Mouse (Mus musculus): ENCODE results near the gene Camta1. TPM values are rescaled to one million over a fixed set of nuclear protein-coding genes. Genes with fewer than 3 reads are reported as not detected.
A peak's percentile ranks its signal among the peaks of the same experiment; 100 is the strongest.

Gene Camta1
- total RNA-seq, 2 experiments from 2014 or later: 193 to 222 TPM

DNA sequence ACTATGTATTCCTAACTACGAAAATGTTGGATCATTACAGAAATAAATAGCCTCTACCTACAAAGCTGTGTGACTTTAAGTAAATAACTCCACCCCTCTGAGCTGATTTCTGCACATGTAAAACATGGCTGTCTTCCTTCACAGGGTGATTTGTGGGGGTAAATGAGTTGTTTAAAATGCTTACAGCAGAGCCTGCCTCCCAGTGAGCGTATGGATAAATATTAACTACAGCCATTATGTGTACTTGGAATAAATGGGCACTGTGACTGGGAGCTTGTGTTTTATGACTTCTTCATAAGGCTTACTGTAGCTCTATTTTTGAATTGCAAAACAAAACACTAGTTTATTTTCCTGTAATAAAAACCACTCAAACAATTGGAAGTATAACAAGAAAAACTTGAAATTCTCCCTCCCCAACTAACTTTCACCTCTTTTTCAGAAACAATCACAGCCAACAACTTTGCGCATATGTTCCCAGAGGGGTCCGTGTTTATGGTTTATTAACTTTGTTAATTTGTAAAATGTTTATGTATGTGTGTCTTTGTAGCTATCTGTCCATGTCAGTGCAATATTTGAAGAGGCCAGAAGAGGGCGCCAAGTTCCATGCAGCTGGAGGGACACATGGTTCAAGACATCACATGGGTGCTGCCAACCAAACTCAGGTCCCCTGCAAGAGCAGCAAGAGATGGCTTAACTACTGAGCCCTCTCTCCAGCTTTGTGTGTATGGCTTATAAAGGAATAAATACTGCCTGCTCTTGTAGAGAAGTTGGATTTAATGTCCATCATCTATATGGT is 363.0 kb downstream of the Camta1 start:
- DNase-seq (ENCODE audit: low spot score in 2 of 2): no peak
- intact Hi-C loops (cut with DNase I): no loop called here

DNA sequence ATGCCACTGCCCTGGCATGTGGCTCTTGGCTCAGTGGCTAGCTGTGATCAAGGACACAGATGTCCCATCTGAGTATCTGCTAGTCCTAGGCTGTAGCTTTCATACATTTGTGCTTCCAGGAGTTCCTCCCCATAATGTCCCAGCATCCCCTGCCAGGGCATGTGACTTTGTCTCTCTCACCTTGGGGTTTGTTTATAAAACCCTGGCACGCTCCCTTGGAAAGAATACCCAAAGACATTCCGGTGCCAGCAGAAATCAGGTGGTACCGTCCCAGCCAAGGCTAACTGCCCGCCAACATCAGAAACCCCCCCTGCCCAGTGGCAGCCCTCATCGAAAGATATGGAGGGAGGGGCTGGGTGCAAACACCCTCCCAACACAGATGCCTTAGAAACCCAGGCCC is 365.1 kb downstream of the Camta1 start:
- intact Hi-C loops (cut with DNase I): no loop called here
- DNase-seq (ENCODE audit: low spot score in 2 of 2): no peak

DNA sequence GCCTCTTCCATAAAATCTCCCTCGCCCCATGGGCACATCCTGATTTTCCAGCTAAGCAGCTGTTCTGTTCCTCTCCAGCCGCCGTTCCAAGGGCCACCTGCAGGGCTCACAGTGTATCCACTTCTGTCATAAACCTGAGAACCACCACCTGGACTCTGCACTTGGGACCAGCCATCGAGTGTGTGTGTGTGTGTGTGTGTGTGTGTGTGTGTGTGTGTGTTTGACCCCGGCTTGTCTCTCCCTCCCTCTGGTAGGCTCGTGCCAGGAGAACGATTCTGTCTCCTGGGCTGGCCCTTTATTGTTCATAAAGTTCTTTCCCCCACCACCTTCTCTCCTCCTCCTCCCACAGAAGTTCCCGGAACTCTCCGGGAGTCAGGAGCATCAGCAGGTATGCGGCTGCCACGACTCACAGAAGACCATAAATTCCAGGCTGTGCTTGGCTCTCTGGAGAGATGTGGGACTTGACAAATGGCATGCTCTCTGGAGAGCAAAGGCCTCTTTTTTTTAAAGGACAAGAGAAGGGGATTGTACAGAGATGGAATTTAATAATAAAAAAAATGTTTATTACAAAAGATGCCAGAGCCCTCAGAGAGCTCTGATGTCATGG is 366.3 kb downstream of the Camta1 start:
- intact Hi-C loops (cut with DNase I): no loop called here
- no peak for DNase-seq (ENCODE audit: low spot score in 2 of 2)

DNA sequence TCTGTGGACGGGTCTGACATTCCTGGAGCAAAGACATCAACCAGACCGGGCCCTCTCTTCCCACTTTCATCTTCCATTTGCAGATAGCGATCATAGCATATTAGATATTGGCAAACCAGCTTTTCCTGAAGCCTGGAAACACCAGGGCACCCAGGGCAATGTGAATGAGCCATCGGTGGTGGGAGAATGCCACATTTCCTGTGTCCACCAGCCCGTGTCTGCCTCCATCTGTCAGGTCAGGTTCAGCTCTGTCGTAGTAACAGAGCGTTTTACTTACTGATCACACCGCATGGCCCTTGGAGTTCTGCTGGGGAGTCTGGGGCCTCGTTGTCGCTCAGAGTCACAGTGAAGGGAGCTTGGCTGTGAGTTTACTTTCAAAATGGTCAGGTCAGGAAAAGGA is 368.9 kb downstream of the Camta1 start:
- no peak for DNase-seq (ENCODE audit: low spot score in 2 of 2)
- intact Hi-C loops (cut with DNase I): no loop called here

DNA sequence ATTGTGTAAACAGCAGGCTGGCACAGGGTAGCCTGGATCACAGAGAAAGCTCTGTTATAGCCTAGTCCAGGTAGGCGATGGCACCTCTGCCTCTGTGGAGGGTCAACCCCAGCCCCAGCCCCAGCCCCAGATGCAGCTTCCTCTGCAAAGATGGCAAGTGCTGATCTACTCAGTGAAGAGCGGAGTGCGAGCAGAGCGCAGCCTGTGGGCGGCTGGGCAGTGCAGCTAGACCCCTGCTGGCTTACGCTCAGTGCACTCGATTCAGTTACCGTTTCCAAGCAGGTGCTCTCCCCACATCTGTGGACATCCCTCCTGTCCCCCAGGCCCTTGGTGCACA is 377.7 kb downstream of the Camta1 start:
- intact Hi-C loops (cut with DNase I): loop anchor here (5.0 kb wide), 2 partner anchors 128 to 368 kb away; no protein-coding TSS in a partner anchor
- no peak for DNase-seq (ENCODE audit: low spot score in 2 of 2)

DNA sequence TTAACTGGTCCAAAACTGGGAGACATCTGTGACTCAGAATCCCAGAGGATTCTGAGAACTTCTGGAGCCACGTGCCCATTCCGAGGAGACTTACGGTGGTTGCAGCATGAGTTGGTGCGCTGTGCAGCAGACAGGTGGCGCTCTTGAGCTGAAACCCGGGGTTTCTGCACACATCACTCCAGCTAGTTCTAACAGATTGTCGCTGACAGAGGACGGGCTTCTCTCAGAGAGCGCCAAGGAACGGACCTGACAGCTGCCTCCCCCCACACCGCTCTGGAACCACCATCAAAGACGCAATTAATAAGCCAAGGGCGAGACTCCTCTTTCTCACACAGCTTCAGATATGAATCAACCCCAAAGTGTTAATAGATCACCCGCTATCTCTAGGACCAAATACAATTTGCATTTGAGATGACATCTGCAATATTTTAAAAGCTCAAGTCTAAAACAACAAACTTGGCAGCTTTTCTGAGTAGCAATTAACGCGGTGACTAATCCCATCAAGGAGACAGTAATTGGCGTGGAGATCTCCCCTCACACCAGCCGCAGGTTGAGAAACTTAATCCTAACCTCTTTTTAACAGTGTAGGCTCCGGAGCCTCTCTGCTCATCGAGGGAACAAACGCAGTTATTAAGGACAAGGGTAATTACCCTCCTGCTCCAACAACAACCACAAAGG is 378.2 kb downstream of the Camta1 start:
- intact Hi-C loops (cut with DNase I): loop anchor here (5.0 kb wide), 2 partner anchors 129 to 369 kb away; no protein-coding TSS in a partner anchor

DNA sequence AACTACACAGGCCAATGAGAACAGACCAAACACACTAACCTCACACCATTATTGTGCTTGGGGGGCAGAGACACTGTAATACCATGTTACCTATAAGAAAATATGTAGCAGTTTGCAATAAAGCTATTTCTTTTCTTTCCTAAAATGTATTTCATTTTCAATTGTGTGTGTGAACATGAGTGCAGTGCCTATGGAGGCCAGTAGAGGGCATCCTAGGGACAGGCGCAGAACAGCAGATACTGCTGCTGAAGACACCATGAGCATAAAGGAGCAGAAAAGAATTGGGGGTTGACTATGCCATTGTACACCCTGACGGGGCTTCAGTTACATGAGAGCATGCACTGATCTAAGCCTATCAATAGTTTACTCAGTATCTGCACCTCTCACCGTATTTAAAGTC is 380.7 kb downstream of the Camta1 start:
- no peak for DNase-seq (ENCODE audit: low spot score in 2 of 2)
- intact Hi-C loops (cut with DNase I): loop anchor here (5.0 kb wide), 2 partner anchors 131 to 371 kb away; no protein-coding TSS in a partner anchor

More for the DNA sequence above, 378.2 kb downstream of the Camta1 start:
- peak; percentile 74 to 79 for DNase-seq (ENCODE audit: low spot score in 2 of 2)

DNA sequence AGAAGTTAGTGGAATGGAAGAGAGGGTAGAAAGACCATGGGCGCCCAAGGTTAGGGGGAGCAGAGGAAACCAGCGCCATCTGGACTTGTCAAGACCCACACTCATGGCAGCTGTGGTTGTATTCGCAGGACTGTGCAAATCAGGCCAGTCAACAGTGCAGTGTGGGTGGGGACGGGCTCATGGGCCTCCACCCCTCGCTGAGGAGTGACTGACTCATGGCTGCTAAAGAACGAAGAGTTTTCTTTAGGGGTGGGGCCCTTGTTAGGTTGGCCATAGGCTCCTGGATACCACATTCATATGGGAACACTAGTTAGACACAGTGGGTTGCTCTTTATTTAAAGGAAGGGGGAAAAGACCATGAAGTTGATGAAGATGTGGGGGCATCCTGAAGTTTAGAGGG is 383.7 kb downstream of the Camta1 start:
- intact Hi-C loops (cut with DNase I): loop anchor here (10.0 kb wide), 2 partner anchors 143 to 447 kb away; no protein-coding TSS in a partner anchor

DNA sequence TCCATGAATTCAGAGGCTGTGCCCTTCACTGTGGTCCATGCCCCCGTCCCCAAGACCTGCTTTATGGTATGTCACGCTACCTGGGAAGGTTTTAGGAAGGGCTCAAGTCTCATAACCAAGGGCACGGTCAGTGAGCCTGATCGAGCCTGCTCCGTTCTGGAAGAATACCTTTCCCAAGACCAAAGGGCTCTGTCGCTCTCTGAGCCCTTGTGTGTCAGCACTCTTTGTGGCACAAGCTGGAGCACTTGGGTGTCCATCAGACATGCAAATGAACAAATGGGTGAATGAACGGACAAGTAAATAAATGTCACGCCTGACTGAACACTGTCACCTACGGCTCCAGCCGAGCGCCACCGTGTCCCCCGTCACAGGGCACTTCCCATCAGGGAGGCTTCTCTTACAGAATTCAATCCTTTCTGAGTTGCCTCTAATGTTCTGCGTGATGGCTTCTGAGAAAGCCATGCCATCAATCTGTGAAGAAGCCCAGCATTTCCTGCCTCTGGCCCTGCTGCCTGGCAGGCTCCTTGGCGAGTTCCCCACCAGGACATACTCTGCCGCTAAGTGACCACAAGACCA is 386.7 kb downstream of the Camta1 start:
- intact Hi-C loops (cut with DNase I): loop anchor here (10.0 kb wide), 2 partner anchors 140 to 450 kb away; no protein-coding TSS in a partner anchor

More for the DNA sequence above, 383.7 kb downstream of the Camta1 start:
- no peak for DNase-seq (ENCODE audit: low spot score in 2 of 2)

DNA sequence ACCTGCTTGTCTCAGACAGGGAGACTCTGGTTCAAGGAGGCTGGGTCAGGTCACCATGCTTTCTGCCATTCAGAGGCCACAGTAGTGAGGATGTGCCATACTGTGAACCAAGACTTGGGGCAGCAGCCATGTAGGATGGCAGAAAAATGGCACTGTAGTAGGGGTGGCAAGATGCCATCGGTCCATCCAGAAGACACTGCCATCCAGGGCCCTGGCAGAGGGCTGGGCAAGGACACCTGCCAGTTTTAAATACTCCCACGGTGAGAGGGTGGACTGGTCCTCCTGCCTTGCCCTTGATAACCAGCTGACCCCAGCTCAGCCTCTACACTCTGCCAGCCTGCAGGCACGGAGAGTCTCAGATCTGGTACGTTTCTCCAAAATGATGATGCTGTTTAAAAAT is 389.8 kb downstream of the Camta1 start:
- no peak for DNase-seq (ENCODE audit: low spot score in 2 of 2)
- intact Hi-C loops (cut with DNase I): loop anchor here (10.0 kb wide), 2 partner anchors 137 to 453 kb away; no protein-coding TSS in a partner anchor

More for the DNA sequence above, 386.7 kb downstream of the Camta1 start:
- DNase-seq (ENCODE audit: low spot score in 2 of 2): no peak

DNA sequence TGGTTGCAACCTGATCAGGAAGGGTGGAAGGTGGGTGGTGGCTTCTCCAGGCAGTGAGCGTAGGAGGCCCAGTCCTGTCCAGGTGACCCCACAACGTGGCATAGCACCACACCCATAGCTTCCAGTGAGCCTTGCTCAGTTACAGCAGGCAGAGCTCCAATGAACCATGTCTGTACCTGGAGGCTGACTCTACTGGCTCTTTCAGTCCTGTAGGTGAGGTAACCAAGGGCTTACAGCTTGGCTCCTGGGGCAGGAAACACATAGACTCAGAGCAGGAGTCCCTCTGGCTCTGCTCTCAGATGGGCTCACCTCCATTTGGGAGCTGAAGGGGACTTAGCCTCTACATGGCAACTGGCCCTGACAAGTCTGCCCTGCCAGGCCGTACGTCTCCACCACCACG is 393.3 kb downstream of the Camta1 start:
- intact Hi-C loops (cut with DNase I): no loop called here

DNA sequence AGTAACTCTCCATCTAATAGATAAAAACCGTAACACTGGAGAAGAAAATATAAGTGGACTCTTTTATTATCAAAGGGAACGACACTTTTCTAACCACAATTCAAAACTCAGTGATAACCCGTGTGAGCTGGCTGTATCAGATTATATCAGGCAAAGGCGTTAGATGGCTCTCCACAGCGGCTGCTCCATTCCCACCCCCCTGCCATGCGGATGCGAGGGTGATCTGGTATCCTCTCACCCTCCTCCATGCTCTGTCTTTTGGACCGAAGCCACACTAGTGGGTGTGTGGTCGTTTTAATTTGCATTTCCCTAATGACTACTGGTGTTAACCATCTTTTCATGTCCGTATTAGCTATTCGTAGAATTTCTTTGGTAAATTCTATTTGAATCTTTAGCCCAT is 403.0 kb downstream of the Camta1 start:
- intact Hi-C loops (cut with DNase I): no loop called here
- DNase-seq (ENCODE audit: low spot score in 2 of 2): no peak

More for the DNA sequence above, 393.3 kb downstream of the Camta1 start:
- no peak for DNase-seq (ENCODE audit: low spot score in 2 of 2)

DNA sequence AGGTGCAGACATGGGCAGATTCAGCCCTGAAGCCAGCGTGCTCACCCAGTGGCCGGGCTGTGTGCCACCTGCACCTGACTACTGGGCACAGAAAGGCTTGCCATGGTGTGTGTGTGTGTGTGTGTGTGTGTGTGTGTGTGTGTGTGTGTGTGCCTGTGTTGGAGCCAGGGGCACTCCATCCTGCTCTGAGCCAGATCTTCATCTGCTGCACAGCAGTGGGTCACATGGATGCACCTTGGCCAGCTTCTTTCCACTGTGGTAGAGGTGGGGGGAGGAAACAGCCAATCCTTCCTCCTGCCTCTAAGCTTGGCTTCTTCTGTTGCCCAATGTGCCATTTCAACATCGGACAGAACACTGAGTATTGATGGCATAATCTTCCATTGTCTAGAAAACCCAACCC is 407.1 kb downstream of the Camta1 start:
- intact Hi-C loops (cut with DNase I): no loop called here
- no peak for DNase-seq (ENCODE audit: low spot score in 2 of 2)

DNA sequence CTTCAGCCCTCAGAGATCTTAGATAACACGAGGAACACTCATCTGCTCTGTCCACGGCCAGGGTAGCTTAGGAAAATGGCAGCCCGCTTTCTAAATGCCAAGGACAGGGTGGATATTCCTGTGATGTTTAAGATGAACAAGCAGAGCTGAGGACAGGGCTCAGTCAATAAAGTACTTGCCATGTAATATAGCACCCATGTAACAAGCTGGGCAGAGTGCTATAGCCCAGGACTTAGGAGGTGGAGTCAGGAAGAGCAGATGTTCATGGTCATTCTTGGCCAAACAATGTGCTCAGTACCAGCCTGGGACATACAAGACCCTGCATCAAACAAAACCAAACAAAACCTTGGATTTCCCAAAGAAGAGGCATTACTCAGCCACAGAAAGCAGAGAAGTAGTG is 407.6 kb downstream of the Camta1 start:
- intact Hi-C loops (cut with DNase I): no loop called here
- no peak for DNase-seq (ENCODE audit: low spot score in 2 of 2)

DNA sequence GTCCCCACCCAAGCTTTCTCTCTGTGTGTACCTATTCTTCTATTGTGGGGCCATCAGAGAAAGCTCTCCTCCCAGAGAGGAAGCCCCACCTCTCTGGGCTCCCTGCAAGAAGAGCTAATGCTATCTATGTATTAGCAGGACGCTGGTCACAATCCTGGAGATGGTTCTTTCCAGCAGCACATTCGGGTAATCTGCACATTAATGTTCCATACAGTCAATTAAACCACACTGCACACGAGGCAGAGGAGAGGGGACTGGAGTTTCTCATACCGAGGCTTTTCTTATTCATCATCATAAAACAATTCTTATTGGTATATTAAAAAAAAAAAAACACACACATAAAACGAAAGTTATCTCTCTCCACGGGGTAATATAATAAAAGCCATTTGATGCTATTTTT is 409.8 kb downstream of the Camta1 start:
- intact Hi-C loops (cut with DNase I): no loop called here
- no peak for DNase-seq (ENCODE audit: low spot score in 2 of 2)

DNA sequence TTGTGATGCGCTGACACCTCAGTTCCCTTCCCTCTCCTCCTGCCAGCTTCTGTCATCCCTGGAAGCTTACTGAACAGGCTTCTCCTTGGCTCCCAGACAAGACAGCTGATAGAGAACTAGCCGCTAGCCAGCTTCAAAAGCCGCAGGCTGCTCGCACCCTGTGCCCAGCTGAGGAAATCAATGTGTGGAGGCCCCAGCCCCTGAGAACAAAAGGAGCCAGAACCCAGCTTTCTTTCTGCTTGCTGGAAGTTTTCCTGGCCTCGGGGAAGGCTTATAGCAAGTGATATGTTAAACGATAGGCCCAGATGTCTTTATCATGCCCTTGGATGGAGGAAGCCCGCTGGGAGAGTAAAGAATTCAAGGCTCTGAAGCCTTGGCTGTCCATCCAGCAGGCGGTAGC is 411.7 kb downstream of the Camta1 start:
- DNase-seq (ENCODE audit: low spot score in 2 of 2): no peak
- intact Hi-C loops (cut with DNase I): no loop called here

DNA sequence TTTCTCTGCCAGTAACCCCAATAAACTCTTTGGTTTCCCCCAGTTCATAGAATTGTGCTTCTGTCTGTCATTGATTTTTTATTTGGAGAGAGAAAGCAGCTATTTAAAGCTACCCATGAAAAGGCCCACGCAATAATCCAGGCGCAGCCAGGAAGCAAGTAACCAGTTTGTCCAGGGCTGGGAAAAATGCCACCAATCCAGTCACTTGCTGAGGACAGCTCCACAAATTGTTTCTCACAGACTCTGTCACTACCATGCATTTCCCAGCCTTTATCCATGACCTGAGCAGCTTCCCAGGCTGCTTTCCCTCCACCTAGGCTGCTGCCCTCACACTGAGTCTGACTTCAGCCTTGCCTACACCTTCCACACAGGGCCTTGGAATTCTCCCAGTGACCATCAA is 413.3 kb downstream of the Camta1 start:
- peak in 1 of 2 experiments; percentile 53 for DNase-seq (ENCODE audit: low spot score in 2 of 2)

DNA sequence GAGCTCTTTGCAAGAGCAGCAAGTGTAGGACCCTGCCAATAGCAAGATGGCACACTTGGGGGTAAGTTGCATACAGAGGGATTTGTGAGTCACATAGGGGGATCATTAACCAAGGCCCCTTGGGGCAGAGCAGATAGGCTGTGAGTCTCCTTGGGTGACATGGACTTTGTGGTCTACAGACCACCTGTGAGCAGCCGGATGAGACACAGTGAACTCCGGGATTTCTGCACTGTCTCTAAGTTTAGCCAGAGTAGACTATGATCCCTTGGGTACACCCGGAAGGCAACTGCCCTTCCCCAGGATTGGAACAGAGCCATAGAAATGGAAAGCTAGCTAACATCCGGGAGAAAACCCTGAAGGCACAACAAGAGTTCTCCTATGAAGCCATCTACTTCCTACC is 417.0 kb downstream of the Camta1 start:
- intact Hi-C loops (cut with DNase I): no loop called here
- no peak for DNase-seq (ENCODE audit: low spot score in 2 of 2)

More for the DNA sequence above, 413.3 kb downstream of the Camta1 start:
- intact Hi-C loops (cut with DNase I): no loop called here

DNA sequence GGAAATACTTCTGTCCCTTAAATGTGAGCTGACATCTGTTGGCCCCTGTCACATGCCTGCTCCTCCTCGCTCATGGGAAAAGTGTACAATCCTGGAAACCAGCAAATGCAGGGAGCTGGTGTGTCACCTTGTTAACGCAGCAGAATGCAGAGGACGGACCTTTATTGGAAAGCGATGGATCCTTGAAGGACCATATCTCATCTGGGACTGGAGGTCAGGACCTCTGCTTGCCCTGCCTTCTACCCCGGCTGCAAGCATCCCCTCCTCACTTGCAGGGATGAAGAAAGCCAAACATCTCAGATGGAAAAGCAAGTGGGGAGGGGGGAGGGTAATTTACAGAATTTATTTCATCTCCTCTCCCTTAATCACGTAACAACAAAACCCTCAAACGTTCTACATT is 423.1 kb downstream of the Camta1 start:
- no peak for DNase-seq (ENCODE audit: low spot score in 2 of 2)
- intact Hi-C loops (cut with DNase I): no loop called here

DNA sequence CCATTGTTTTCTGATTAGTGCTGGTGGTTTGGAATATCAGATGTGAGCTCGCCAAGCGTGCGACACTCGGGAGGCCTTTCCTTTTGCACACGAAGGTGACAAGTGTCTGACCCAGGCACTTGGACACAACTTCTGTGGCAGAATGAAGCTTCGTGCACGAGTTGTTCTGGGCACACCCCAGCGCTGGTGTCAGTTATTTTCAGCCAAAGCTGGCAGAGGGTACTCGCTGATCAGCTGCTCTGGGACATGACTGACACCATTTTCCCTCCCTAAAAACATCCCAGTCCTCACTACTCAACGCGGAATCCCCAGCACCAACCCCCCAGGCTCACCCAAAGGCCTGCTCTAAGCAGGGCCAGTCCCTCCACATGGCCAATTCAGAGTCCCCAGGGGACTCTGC is 423.8 kb downstream of the Camta1 start:
- DNase-seq (ENCODE audit: low spot score in 2 of 2): no peak
- intact Hi-C loops (cut with DNase I): no loop called here
